Mouse (Mus musculus): ENCODE measurements around the gene Brf1. TPM values are rescaled to one million over a fixed set of nuclear protein-coding genes. Genes with fewer than 3 reads are reported as not detected.

Brf1 gene
- polyA plus RNA-seq, 1 experiment = 44.8 TPM

GRCm38 (mm10) chr12:112911701-112912100 is 88.8 kb downstream of the Brf1 start:
- no peaks in the 10 kb centered on the region for H3K36me3 ChIP-seq (ENCODE audit: control insufficient read depth, insufficient read depth, low read length)
- 90% methylated on average over 17 of the region's 17 CpGs for WGBS
- no peaks in the 10 kb centered on the region for H3K27me3 ChIP-seq (replicated peaks; ENCODE audit: control insufficient read depth, insufficient read depth, low read length)
- no peaks in the 10 kb centered on the region for H3K4me1 ChIP-seq (ENCODE audit: control insufficient read depth, insufficient read depth, low read length)
- DNase-seq = no peak
- H3K27ac ChIP-seq (ENCODE audit: insufficient read depth, low read depth, low read length) = no peak overlapping the region
- no peak overlapping the region for H3K4me3 ChIP-seq (ENCODE audit: insufficient read depth, low read depth, low read length)
- no peak for TF ChIP-seq POLR2A (IDR thresholded peaks at IDR 0.05; ENCODE audit: low read depth, low read length)
- TF ChIP-seq CTCF (conservative IDR thresholded peaks at IDR 0.05; ENCODE audit: insufficient read depth, insufficient read length, low read depth, low read length) = no peak

Other genes with a start within 250 kb of the Brf1 start
- gene Pld4, start 240.0 kb downstream of the Brf1 start, polyA plus RNA-seq (2012; rRNA removed) = 19.6 and 23.7 TPM in 2 replicates
- gene Ahnak2, start 198.0 kb downstream of the Brf1 start, polyA plus RNA-seq (2012; rRNA removed) = 0.70 and 0.99 TPM in 2 replicates
- 19.1 and 22.5 TPM in 2 replicates for gene Clba1, start 191.8 kb downstream of the Brf1 start, polyA plus RNA-seq (2012; rRNA removed)
- gene Cdca4, start 171.3 kb downstream of the Brf1 start, polyA plus RNA-seq (2012; rRNA removed) = 10.3 and 10.6 TPM in 2 replicates
- 1.7 and 4.6 TPM in 2 replicates for gene Gpr132, start 132.5 kb downstream of the Brf1 start, polyA plus RNA-seq (2012; rRNA removed)
- 10.1 and 10.6 TPM in 2 replicates for gene Jag2, start 70.9 kb downstream of the Brf1 start, polyA plus RNA-seq (2012; rRNA removed)
- 66.1 and 73.0 TPM in 2 replicates for gene Nudt14, start 58.6 kb downstream of the Brf1 start, polyA plus RNA-seq (2012; rRNA removed)
- 31.8 and 45.2 TPM in 2 replicates for gene Btbd6, start 24.2 kb downstream of the Brf1 start, polyA plus RNA-seq (2012; rRNA removed)
- 42.4 and 47.8 TPM in 2 replicates for gene Pacs2, start 13.8 kb upstream of the Brf1 start, polyA plus RNA-seq (2012; rRNA removed)
- gene Tex22, start 73.8 kb upstream of the Brf1 start, polyA plus RNA-seq (2012; rRNA removed) = 0.16 and 0.46 TPM in 2 replicates
- 39.0 and 44.4 TPM in 2 replicates for gene Mta1, start 97.6 kb upstream of the Brf1 start, polyA plus RNA-seq (2012; rRNA removed)
- 221 and 233 TPM in 2 replicates for gene Crip2, start 139.5 kb upstream of the Brf1 start, polyA plus RNA-seq (2012; rRNA removed)
- gene Crip1, start 145.6 kb upstream of the Brf1 start, polyA plus RNA-seq (2012; rRNA removed) = 195 and 229 TPM in 2 replicates
- gene Tedc1, start 155.7 kb upstream of the Brf1 start, polyA plus RNA-seq (2012; rRNA removed) = 1.0 and 1.3 TPM in 2 replicates
- gene Tmem121, start 185.2 kb upstream of the Brf1 start, polyA plus RNA-seq (2012; rRNA removed) = 0.27 and 0.41 TPM in 2 replicates

All from kidney, adult 2 months (tissue).